Mouse (Mus musculus) T-cell, adult 2 months (primary cell): ENCODE data around the gene Cpt1c.
A peak's percentile ranks its signal among the peaks of the same experiment; 100 is the strongest.

Source experiments
- DNase-seq: peaks from one replicate; pipeline ENCODE4 v3.0.0; 2022; ENCODE audit warnings: low spot score

Gene Cpt1c

DNA sequence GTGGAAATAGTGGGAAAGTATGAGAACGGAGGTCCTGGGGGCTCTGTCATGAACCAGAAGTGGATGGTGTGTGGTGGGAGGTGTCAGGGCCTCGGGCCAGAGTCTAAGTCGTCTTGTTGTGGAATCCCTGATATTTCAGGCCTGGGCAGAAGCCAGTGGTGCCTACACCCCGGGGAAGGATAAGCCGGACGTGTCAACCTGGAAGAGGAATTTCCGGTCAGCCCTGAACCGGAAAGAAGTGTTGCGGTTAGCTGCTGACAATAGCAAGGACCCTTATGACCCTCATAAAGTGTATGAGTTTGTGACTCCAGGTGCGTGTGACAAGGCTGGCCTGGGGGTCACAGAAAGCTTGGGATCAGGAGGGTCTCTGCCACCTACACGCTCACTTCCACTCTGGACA is 25.1 kb upstream of the Cpt1c start:
- DNase-seq = no peak

GRCm38 (mm10) chr7:44998501-44998955 is 23.9 kb upstream of the Cpt1c start, which contains the start of gene Bcl2l12:
Bcl2l12 (minus strand) TSS chr7:44998712.
- DNase-seq = no peak

- no peak for DNase-seq
Measured at GRCm38 (mm10) chr7:44997940-44998428, 23.3 kb upstream of the Cpt1c start.

GRCm38 (mm10) chr7:44997231-44997939 is 22.7 kb upstream of the Cpt1c start, which contains the start of gene Irf3:
Irf3 (plus strand) TSS chr7:44997648.
- peak; percentile 96 for DNase-seq

DNA sequence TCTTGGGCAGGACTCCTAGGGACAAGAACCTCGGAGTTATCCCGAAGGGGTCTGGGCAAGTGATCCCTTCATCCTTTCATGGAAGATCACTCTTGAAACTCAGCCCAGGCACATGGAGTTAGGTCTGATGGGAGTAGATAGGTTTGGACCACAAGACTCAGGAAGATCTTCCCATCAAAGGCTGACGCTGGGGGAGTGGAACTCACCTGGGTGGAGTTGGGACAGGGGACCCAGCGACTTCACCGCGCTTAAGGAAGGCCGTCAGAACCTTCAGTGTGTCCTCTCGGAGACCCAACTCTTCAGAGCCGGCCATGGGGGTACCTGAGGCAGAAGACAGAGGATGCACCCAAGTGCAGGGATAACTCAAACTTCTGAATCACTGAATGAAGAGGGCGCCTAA is 22.0 kb upstream of the Cpt1c start:
- DNase-seq = no peak

DNA sequence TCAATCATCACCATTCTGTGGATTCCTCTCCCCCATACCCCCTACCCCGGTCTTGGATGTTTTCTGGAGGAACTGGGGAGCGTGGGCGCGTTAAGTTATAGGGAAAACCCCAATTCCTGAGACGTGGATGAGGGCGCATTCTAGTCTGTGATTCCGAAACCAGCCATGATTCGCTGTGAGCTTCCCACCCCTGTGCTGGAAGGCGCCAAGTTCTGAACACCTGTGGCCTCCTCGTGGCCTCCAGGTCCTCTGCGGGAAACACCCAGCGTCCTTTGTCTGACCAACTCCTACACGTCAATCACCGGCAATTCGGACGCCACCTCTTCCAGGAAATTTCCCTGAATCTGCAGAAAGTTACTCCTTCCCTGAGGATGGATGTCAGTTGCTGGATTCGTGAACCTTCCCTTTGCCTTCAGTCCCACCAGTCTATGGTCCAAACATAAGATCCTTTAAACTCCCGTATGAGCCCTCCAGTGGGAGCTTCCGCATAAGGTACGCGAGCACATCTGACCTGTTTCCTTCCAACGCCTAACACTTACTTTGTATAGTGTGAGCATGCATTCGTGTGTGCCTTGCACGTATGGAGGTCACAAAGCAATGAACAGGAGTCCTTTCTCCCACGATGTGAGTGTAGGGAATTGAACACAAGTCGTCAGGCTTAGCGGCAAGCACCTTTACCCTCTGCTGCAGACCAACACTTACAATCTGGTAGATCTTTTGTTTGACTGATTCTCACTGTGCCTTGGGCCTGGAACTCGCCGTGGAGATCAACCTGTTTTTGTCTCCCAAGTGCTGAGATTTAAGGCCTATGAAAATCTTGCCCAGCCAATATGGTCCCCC is 12.4 kb upstream of the Cpt1c start:
- DNase-seq = no peak

- peak; percentile 100 for DNase-seq
Measured at GRCm38 (mm10) chr7:44986192-44986878, 11.7 kb upstream of the Cpt1c start, which contains the start of gene Prmt1. Prmt1 (minus strand) TSS chr7:44986568.

GRCm38 (mm10) chr7:44985595-44986191 is 11.0 kb upstream of the Cpt1c start:
- DNase-seq = peak; percentile 43

- DNase-seq = no peak
Measured at GRCm38 (mm10) chr7:44984833-44985164, 10.1 kb upstream of the Cpt1c start.

DNA sequence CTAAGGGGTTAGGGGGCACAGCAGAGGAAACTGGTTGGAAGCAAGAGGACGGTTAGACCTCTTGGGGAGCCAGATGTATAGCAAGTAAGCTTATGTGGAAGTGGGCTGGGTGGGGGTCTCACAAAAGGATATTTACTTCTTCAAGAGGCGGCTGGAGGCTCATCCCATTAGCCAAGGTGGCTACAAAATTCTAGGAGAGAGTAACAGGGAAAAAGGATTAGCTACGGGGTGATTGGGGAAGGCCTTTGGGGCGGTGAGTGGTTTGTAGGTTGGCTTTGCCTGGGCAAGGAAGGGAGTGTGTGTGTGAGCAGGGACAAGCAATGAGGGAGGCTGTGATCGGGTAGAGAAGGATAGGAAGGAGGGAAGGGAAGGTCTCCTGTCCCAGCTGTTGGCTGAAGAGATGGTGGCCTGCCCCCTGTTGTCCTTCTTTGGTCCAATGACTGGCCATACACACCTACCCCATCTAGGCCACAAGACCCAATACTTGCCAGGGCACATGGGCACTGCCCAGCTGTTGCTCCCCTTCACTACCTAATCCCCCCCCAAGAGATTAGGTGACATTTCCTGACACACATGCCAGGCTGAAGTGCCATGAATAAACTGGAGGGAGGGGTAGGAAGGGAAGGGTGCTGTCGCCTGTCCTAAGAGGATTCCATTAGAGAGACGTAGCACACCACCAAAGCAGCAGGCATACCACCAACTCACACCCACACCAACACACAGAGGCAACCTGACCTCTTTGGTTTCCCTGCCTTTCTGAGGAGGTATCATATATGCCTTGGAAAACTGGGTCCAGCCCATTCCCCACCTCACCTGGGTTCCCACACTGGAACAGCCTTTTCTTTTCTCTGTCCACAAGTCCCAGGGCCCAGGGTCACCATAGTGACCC is 9.5 kb upstream of the Cpt1c start:
- DNase-seq = no peak

GRCm38 (mm10) chr7:44983085-44983484 is 8.4 kb upstream of the Cpt1c start:
- DNase-seq = peak; percentile 84

DNA sequence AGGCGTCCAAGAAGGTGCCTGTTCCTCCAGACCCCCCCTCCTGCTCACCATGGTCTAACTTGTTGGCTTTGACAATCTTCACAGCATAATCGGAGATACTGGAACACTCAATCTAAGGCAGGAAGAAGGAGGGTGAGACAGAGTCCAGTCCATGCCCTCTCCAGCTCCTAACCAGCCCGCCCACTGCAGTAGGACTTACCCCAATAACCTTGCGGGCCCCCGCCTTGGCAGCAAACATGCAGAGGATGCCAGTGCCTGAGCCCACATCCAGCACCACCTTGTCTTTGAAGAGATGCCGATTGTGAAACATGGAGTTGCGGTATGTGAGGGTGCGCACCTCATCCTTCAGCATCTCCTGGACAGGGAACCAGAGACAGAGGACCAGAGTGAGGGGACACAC is 6.9 kb upstream of the Cpt1c start:
- DNase-seq = no peak

GRCm38 (mm10) chr7:44978300-44978699 is 3.6 kb upstream of the Cpt1c start:
- DNase-seq = no peak

DNA sequence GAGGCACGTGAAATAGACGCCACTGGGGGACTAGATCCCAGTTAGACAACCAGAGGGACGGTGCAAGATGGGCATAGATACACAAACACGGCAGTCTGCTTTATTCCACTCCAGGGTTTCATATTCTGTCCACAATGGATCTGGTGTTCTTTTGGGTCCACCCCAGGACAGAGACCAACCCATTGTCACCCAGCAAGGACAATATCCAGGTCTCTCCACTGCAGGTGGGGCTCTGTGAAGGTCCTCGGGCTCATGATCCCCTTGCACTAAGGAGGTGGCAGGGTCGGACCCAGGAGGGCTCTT is 417 bp upstream of the Cpt1c start:
- DNase-seq = no peak

DNA sequence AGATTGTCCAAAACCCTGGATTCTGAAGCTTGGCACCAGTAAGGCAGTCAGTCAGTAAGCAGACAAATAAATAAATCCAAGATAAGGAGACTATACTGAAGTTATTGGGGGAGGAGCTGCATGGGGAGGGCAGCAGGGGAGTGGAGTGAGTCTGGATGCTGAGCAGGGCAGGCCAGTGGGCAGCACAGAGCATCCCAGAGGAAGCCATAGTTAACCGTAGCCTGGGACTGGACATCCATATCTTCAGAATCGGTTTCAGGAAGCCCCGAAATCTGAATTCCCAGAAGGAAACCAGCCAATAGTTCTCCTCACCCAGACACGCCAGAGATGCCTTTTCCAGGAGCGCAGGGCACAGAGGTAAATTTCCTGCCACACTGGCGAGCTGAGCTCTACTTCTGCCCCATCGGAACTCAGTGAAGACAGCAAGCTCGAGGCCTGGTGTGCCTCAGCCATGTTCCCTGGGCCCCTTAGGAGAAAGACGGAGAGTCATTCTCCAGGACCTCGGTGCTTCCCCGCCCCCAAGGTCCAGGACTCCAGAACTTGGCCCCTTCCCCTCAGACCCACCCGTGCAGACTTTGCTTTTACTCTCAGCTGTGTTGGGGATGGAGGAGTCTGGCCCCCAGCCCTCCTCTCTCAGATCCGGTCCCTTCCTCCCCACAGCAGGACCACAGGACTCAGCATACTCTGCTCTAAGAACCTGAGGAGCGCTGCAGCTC is 1.1 kb downstream of the Cpt1c start:
- no peak for DNase-seq

- DNase-seq = no peak
Measured at GRCm38 (mm10) chr7:44971142-44971541, 3.5 kb downstream of the Cpt1c start.

DNA sequence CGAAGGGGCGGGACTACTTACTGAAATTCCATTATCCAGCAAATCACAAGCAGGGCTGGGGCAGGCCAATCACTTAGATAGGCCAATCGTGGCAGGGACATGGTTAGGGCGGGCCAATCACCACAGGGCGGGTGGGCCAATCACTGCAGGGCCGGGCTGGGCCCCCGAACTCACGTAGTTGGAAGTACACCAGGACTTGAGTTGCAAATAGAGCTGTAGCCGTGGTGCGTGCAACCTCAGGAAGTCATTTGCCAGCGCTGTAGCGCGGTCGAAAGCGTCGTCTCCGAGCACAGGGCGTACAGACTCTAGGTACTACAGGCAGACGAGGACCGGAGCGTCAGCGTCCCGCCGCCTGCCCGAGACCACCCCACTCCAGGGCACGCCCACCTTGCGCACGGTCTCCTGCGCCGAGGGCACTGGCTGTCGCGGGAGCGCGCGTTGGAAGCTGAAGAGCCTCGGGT is 4.4 kb downstream of the Cpt1c start:
- DNase-seq = peak; percentile 80

DNA sequence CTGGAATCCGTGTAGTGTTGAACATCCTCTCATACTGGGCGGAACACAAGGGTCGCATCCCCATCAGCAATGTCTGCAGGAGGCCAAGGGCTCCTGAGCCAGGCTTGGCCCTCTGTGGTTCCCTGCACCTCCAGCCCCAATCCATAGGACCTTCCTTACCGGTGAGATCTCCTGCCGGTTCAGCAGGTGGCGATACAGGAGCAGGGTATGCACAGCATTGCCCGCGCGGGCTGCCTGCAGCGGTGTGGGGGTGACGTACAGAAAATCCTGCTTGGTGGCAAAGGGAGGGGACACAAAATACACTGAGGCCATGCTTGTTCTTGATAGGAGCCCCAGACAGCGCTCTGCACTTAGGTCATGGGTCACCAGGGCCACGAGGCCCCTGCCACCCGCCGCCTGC is 8.0 kb downstream of the Cpt1c start:
- DNase-seq = no peak

- DNase-seq = no peak
Measured at GRCm38 (mm10) chr7:44965975-44966374, 8.7 kb downstream of the Cpt1c start.

GRCm38 (mm10) chr7:44964990-44965389 is 9.7 kb downstream of the Cpt1c start:
- no peak for DNase-seq
